Mouse (Mus musculus) neural tube, embryonic 11.5 days (tissue): ENCODE measurements at regions not wholly inside any gene's neighbourhood (a gene's known extent, or its start where the extent isn't known, plus 50 kb on each side); places are given as distances from the start of the nearest gene placed in this dataset.

Experiments
- ATAC-seq: fragments of 200-750 bp; cut with Nextera tagmentation; 2 replicates; pipeline ENCODE4 v1.8.0; 2017; ENCODE audit warnings: moderate number of reproducible peaks, mild to moderate bottlenecking, moderate TSS enrichment, moderate library complexity; ENCODE audit not compliant: insufficient read depth, low FRiP score, low TSS enrichment
- DNase-seq: peaks from one replicate; pipeline ENCODE4 v3.0.0-alpha.2; 2015; ENCODE audit warnings: low spot score
- H3K27ac ChIP-seq: fragments of 300-500 bp; sonication (generic); 2 replicates; pipeline ENCODE4 v1.5.1; 2014; ENCODE audit warnings: low read depth, mild to moderate bottlenecking, low read length
- H3K27me3 ChIP-seq: fragments of 300-500 bp; sonication (generic); 2 replicates; pipeline ENCODE4 v1.6.1; 2014; ENCODE audit warnings: mild to moderate bottlenecking, low read length, mixed read lengths; ENCODE audit not compliant: control insufficient read depth, insufficient read depth
- H3K36me3 ChIP-seq: fragments of 300-500 bp; sonication (generic); 2 replicates; pipeline ENCODE4 v1.6.1; 2014; ENCODE audit warnings: mild to moderate bottlenecking, low read length, moderate library complexity, mixed read lengths; ENCODE audit not compliant: control insufficient read depth, insufficient read depth
- H3K4me1 ChIP-seq: fragments of 300-500 bp; sonication (generic); 2 replicates; pipeline ENCODE4 v1.6.1; 2014; ENCODE audit warnings: low read length, mixed read lengths; ENCODE audit not compliant: control insufficient read depth, insufficient read depth
- H3K4me2 ChIP-seq: fragments of 300-500 bp; sonication (generic); 2 replicates; pipeline ENCODE4 v1.6.1; 2014; ENCODE audit warnings: low read depth, mild to moderate bottlenecking, moderate library complexity
- H3K4me3 ChIP-seq: fragments of 300-500 bp; sonication (generic); 2 replicates; pipeline ENCODE4 v1.5.1; 2014; ENCODE audit warnings: low read depth, low read length
- H3K9ac ChIP-seq: fragments of 300-500 bp; sonication (generic); 2 replicates; pipeline ENCODE4 v1.6.1; 2014; ENCODE audit warnings: mild to moderate bottlenecking, low read length
- H3K9me3 ChIP-seq: fragments of 300-500 bp; sonication (generic); 2 replicates; pipeline ENCODE4 v1.6.1; 2016; ENCODE audit warnings: low read length; ENCODE audit not compliant: control insufficient read depth
- WGBS: fragments of 180-500 bp; shearing (Covaris S2); extraction: QIAGEN DNeasy Blood & Tissue Kit; methylation state at CpG from one replicate; pipeline ENCODE4 v1.1.7; 2014; 5-methylcytosine and 5-hydroxymethylcytosine counted together

- H3K4me3 ChIP-seq: no peak overlapping the region
- 80% methylated on average over 4 of the region's 4 CpGs for WGBS
- DNase-seq (no peak), ATAC-seq (no peak)
- no peaks in the 10 kb centered on the region for H3K4me1 ChIP-seq
- H3K9me3 ChIP-seq: no peaks in the 10 kb centered on the region
- no peaks in the 10 kb centered on the region for H3K36me3 ChIP-seq
- H3K27me3 ChIP-seq: no peaks in the 10 kb centered on the region
- no peak overlapping the region for H3K4me2 ChIP-seq
- no peak overlapping the region for H3K9ac ChIP-seq
- no peak overlapping the region for H3K27ac ChIP-seq
Measured at GRCm38 (mm10) chr8:10855131-10855530, 153.1 kb downstream of the Irs2 start.

GRCm38 (mm10) chr8:10854600-10854999 lies 153.7 kb downstream of the Irs2 start:
- ATAC-seq: no peak
- H3K9me3 ChIP-seq: no peaks in the 10 kb centered on the region
- H3K4me3 ChIP-seq: no peak overlapping the region
- H3K36me3 ChIP-seq: no peaks in the 10 kb centered on the region
- H3K27me3 ChIP-seq: no peaks in the 10 kb centered on the region
- H3K9ac ChIP-seq: no peak overlapping the region
- no peak overlapping the region for H3K27ac ChIP-seq
- 70% methylated on average over 6 of the region's 6 CpGs for WGBS
- H3K4me1 ChIP-seq: no peaks in the 10 kb centered on the region
- no peak overlapping the region for H3K4me2 ChIP-seq
- DNase-seq: no peak

- DNase-seq: no peak
- H3K4me1 ChIP-seq: no peaks in the 10 kb centered on the region
- no peaks in the 10 kb centered on the region for H3K27me3 ChIP-seq
- H3K36me3 ChIP-seq: no peaks in the 10 kb centered on the region
- H3K9me3 ChIP-seq: no peaks in the 10 kb centered on the region
- no peak overlapping the region for H3K4me3 ChIP-seq
- H3K4me2 ChIP-seq: no peak overlapping the region
- no peak for ATAC-seq
- 65% methylated on average over 5 of the region's 5 CpGs for WGBS
- H3K27ac ChIP-seq: no peak overlapping the region
- no peak overlapping the region for H3K9ac ChIP-seq
Measured at GRCm38 (mm10) chr8:10853901-10854300, 154.4 kb downstream of the Irs2 start.

GRCm38 (mm10) chr8:10849916-10850315 lies 158.3 kb downstream of the Irs2 start:
- Histone ChIP-seq H3K9ac (no peak overlapping the region), H3K9me3 (no peaks in the 10 kb centered on the region), H3K27ac (no peak overlapping the region), H3K36me3 (no peaks in the 10 kb centered on the region), H3K4me2 (no peak overlapping the region), H3K4me3 (no peak overlapping the region), H3K4me1 (no peaks in the 10 kb centered on the region), H3K27me3 (no peaks in the 10 kb centered on the region)
- 91% methylated on average over 7 of the region's 7 CpGs for WGBS
- DNase-seq (no peak), ATAC-seq (no peak)

GRCm38 (mm10) chr8:10845607-10846006 lies 162.7 kb downstream of the Irs2 start:
- Histone ChIP-seq H3K27me3 (no peaks in the 10 kb centered on the region), H3K36me3 (no peaks in the 10 kb centered on the region), H3K27ac (no peak overlapping the region), H3K4me3 (no peak overlapping the region), H3K9ac (no peak overlapping the region), H3K9me3 (no peaks in the 10 kb centered on the region), H3K4me2 (no peak overlapping the region), H3K4me1 (no peaks in the 10 kb centered on the region)
- no peak for ATAC-seq
- 62% methylated on average over 6 of the region's 6 CpGs for WGBS
- DNase-seq: no peak

- no peak overlapping the region for H3K4me3 ChIP-seq
- no peak overlapping the region for H3K27ac ChIP-seq
- no peak for ATAC-seq
- DNase-seq: no peak
- no peaks in the 10 kb centered on the region for H3K36me3 ChIP-seq
- H3K27me3 ChIP-seq: no peaks in the 10 kb centered on the region
- no peaks in the 10 kb centered on the region for H3K9me3 ChIP-seq
- 91% methylated on average over 12 of the region's 12 CpGs for WGBS
- H3K9ac ChIP-seq: no peak overlapping the region
- no peaks in the 10 kb centered on the region for H3K4me1 ChIP-seq
- H3K4me2 ChIP-seq: no peak overlapping the region
Measured at GRCm38 (mm10) chr8:10840853-10841531, 167.3 kb downstream of the Irs2 start.

GRCm38 (mm10) chr8:10840044-10840443 lies 168.2 kb downstream of the Irs2 start:
- H3K9ac ChIP-seq: no peak overlapping the region
- no peaks in the 10 kb centered on the region for H3K27me3 ChIP-seq
- no peak overlapping the region for H3K27ac ChIP-seq
- 86% methylated on average over 1 of the region's 1 CpGs for WGBS
- no peak for DNase-seq
- no peaks in the 10 kb centered on the region for H3K36me3 ChIP-seq
- H3K4me2 ChIP-seq: no peak overlapping the region
- no peaks in the 10 kb centered on the region for H3K9me3 ChIP-seq
- ATAC-seq: no peak
- H3K4me1 ChIP-seq: no peaks in the 10 kb centered on the region
- no peak overlapping the region for H3K4me3 ChIP-seq

GRCm38 (mm10) chr8:10835054-10835453 lies 173.2 kb downstream of the Irs2 start:
- H3K36me3 ChIP-seq: no peaks in the 10 kb centered on the region
- H3K27me3 ChIP-seq: no peaks in the 10 kb centered on the region
- no peaks in the 10 kb centered on the region for H3K9me3 ChIP-seq
- WGBS: 87% methylated on average over 6 of the region's 6 CpGs
- DNase-seq (no peak), ATAC-seq (no peak)
- no peak overlapping the region for H3K4me3 ChIP-seq
- H3K9ac ChIP-seq: no peak overlapping the region
- no peak overlapping the region for H3K27ac ChIP-seq
- no peaks in the 10 kb centered on the region for H3K4me1 ChIP-seq
- H3K4me2 ChIP-seq: no peak overlapping the region

- WGBS: 82% methylated on average over 7 of the region's 7 CpGs
- Histone ChIP-seq H3K9ac (no peak overlapping the region), H3K9me3 (no peaks in the 10 kb centered on the region), H3K4me2 (no peak overlapping the region), H3K27me3 (no peaks in the 10 kb centered on the region), H3K4me3 (no peak overlapping the region), H3K36me3 (no peaks in the 10 kb centered on the region), H3K4me1 (no peaks in the 10 kb centered on the region), H3K27ac (no peak overlapping the region)
- no peak for ATAC-seq
- DNase-seq: no peak
Measured at GRCm38 (mm10) chr8:10831864-10832263, 176.4 kb downstream of the Irs2 start.
